8 mouse cellular contexts compared by ENCODE assay signal in genomic region chr19:45229378-45230135, GRCm38 (mm10). TPM values are rescaled to one million over a fixed set of nuclear protein-coding genes. Genes with fewer than 3 reads are reported as not detected.
DNase-seq lines count a peak whose midpoint lies in the region; ATAC-seq lines count a peak whose summit lies in the region.

No protein-coding gene starts in this region.

- under 1% methylated on average over 33 of the region's 33 CpGs for WGBS in forebrain, embryonic 12.5 days
- under 1% methylated on average over 33 of the region's 33 CpGs for WGBS in forebrain, embryonic 16.5 days
- 1% methylated on average over 33 of the region's 33 CpGs for WGBS in liver, embryonic 13.5 days (ENCODE audit: insufficient replicate concordance)

- peaks cover 24% of the 10 kb centered on the region for H3K4me1 ChIP-seq in forebrain, embryonic 12.5 days
- H3K4me1 ChIP-seq in forebrain, embryonic 16.5 days (replicated peaks; ENCODE audit: control insufficient read depth, insufficient read depth, low read length), result peaks cover 10% of the 10 kb centered on the region
- H3K4me1 ChIP-seq in liver, embryonic 13.5 days (replicated peaks), result peaks cover 24% of the 10 kb centered on the region; the same call in 1 of the 2 replicates

- no peaks in the 10 kb centered on the region for H3K36me3 ChIP-seq in forebrain, embryonic 12.5 days (replicated peaks)
- no peaks in the 10 kb centered on the region for H3K36me3 ChIP-seq in forebrain, embryonic 16.5 days (ENCODE audit: control insufficient read depth, insufficient read depth)
- H3K36me3 ChIP-seq in liver, embryonic 13.5 days, result no peaks in the 10 kb centered on the region

- peak; percentile 34 to 37 for DNase-seq in spleen, postnatal 36 days (ENCODE audit: low spot score in 2 of 2)
- DNase-seq in spleen, adult 18-20 months, result no peak
- DNase-seq in liver, embryonic 13.5 days, result no peak
- DNase-seq in left cerebral cortex, postnatal 10 days (ENCODE audit: extremely low spot score in 1 of 2, low spot score in 2 of 2), result no peak
- no peak for DNase-seq in ovary, postnatal 14 days (ENCODE audit: low spot score)
- no peak for DNase-seq in right cerebral cortex, postnatal 14 days

- peaks cover 100% of the 10 kb centered on the region for H3K27me3 ChIP-seq in forebrain, embryonic 12.5 days
- H3K27me3 ChIP-seq in forebrain, embryonic 16.5 days (replicated peaks; ENCODE audit: control insufficient read depth, insufficient read depth, low read length), result peaks cover 68% of the 10 kb centered on the region
- H3K27me3 ChIP-seq in liver, embryonic 13.5 days, result peaks cover 100% of the 10 kb centered on the region

- 0 out of 2 replicates have a peak overlapping the region, but pooled peaks have one; percentile 17 for H3K4me2 ChIP-seq in forebrain, embryonic 12.5 days
- no peak overlapping the region for H3K4me2 ChIP-seq in forebrain, embryonic 16.5 days (ENCODE audit: low read length)
- H3K4me2 ChIP-seq in liver, embryonic 13.5 days, result peak overlapping the region; percentile 47

- no peak for ATAC-seq in forebrain, embryonic 12.5 days (ENCODE audit: low FRiP score)
- ATAC-seq in forebrain, embryonic 16.5 days, result no peak
- no peak for ATAC-seq in liver, embryonic 13.5 days (ENCODE audit: low read depth)

- no peak overlapping the region for H3K27ac ChIP-seq in forebrain, embryonic 12.5 days
- no peak overlapping the region for H3K27ac ChIP-seq in forebrain, embryonic 16.5 days (ENCODE audit: low read length)
- no peak overlapping the region for H3K27ac ChIP-seq in liver, embryonic 13.5 days

- H3K4me3 ChIP-seq in forebrain, embryonic 12.5 days (replicated peaks), result 0 out of 2 replicates have a peak overlapping the region, but pooled peaks have one; percentile 5
- H3K4me3 ChIP-seq in forebrain, embryonic 16.5 days (replicated peaks; ENCODE audit: low read length), result no peak overlapping the region
- peak overlapping the region; percentile 19 for H3K4me3 ChIP-seq in liver, embryonic 13.5 days (replicated peaks)

- H3K9ac ChIP-seq in forebrain, embryonic 12.5 days, result no peak overlapping the region
- H3K9ac ChIP-seq in forebrain, embryonic 16.5 days (replicated peaks; ENCODE audit: low read depth, low read length), result no peak overlapping the region
- H3K9ac ChIP-seq in liver, embryonic 13.5 days, result no peak overlapping the region

- H3K9me3 ChIP-seq in forebrain, embryonic 12.5 days, result no peaks in the 10 kb centered on the region
- H3K9me3 ChIP-seq in forebrain, embryonic 16.5 days (ENCODE audit: control insufficient read depth, low read length), result no peaks in the 10 kb centered on the region
- no peaks in the 10 kb centered on the region for H3K9me3 ChIP-seq in liver, embryonic 13.5 days (replicated peaks)

- intact Hi-C loops in left cerebral cortex, postnatal 10 days (cut with DNase I), result loop anchor here (5.0 to 10.0 kb wide), 2 partner anchors 77 to 485 kb away; partner anchors contain the start of gene Tlx1

RNA-seq across cellular contexts. Expression of gene Lbx1, which starts 6.1 kb away (rescaled TPM):
- polyA plus RNA-seq in forebrain, embryonic 12.5 days (2016; fragmentation: Nextera tagmentation; extraction: Ambion mirVana), result not detected in 2 replicates
- not detected in 2 replicates for polyA plus RNA-seq in forebrain, embryonic 16.5 days (2015; fragmentation: Nextera tagmentation; extraction: Ambion mirVana)
- 0.05 TPM in 1 of 2 replicates, not detected in the other for polyA plus RNA-seq in liver, embryonic 13.5 days (2015; fragmentation: Nextera tagmentation; extraction: Ambion mirVana)
- total RNA-seq in left cerebral cortex, postnatal 10 days (2021), result not detected

Comparison
In these comparisons a context has a peak if more than half of its experiments do, and no peak if none do; other contexts are left out.
1. DNase-seq: peak in spleen, postnatal 36 days (2 of 2); none in spleen, adult 18-20 months (0 of 2), liver, embryonic 13.5 days (single experiment), left cerebral cortex, postnatal 10 days (0 of 2), ovary, postnatal 14 days (single experiment) and right cerebral cortex, postnatal 14 days (single experiment).